Mouse (Mus musculus): ENCODE measurements around the gene Slc24a3. TPM values are rescaled to one million over a fixed set of nuclear protein-coding genes. Genes with fewer than 3 reads are reported as not detected.

Slc24a3 gene
- total RNA-seq, 1 experiment = 0.98 TPM

DNA sequence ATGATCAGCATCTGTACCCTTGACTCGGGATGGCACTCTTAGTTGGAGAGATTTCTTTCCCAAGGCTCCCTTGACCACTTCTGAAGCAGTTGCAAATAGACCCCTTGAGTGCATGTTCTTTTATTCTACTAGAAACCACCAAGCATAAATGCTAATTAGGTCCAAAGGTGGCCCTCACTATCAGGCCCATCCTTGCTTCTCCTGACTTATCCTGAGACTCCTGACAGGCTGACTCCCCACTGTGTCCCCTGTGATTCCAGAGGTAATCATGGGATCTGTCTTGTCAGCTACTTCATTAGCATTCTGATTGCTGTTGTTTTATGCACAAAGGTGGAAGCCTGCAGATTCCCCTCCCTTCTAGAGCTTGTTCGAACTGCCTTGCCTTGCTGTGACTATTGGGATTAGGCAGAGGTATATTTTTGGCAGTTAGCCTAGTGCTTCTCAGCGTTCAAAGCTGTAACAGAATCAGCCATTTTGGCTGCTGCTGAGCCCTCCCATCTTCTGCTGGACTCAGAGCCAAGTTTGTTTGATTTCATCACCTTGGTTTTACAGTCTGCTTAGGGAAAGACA, 293.4 kb downstream of the Slc24a3 start:
- in situ Hi-C loops (cut with MboI; ENCODE audit: low sequenced_read_pairs in 2 of 2, unreplicated experiment in 2 of 2) = no loop called here

DNA sequence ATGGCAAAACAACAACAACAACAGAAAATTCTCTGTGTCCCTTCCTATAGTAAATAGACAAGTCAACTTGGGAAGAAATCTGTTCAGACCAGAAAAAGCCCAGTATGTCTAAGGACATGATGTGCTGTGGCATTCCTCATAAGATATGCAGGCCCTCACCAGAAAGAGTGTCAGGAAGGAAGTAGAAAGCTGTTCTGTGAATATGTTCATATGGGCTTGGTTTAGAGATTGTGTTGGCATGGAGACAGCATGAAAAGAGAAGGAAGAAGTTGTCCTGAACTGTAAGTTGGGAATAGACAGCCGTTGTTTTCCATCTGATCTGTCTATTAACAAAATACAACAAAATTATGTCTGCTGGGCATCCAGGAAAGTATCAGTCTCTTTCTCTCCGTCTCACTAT, 294.7 kb downstream of the Slc24a3 start:
- Histone ChIP-seq H3K9me3 (ENCODE audit: control insufficient read depth, insufficient read depth, low read depth, low read length) (no peaks in the 10 kb centered on the region), H3K9ac (ENCODE audit: insufficient read depth, low read depth, low read length, poor library complexity, severe bottlenecking) (no peak overlapping the region), H3K36me3 (ENCODE audit: control insufficient read depth, insufficient read depth, low read length, poor library complexity, severe bottlenecking) (no peaks in the 10 kb centered on the region), H3K27ac (ENCODE audit: insufficient read depth, low read depth, low read length, poor library complexity, severe bottlenecking) (no peak overlapping the region), H3K4me1 (ENCODE audit: control insufficient read depth in 2 of 2, insufficient read depth in 2 of 2, low read length in 2 of 2, poor library complexity in 1 of 2) (no peaks in the 10 kb centered on the region), H3K4me3 (ENCODE audit: insufficient read depth in 1 of 2, low read depth in 1 of 2, low read length in 2 of 2, poor library complexity in 1 of 2, severe bottlenecking in 1 of 2) (no peak overlapping the region)
- in situ Hi-C loops (cut with MboI; ENCODE audit: low sequenced_read_pairs in 2 of 2, unreplicated experiment in 2 of 2) = no loop called here
- no peak for TF ChIP-seq MAFK (IDR thresholded peaks at IDR 0.05; ENCODE audit: insufficient read depth, low read depth, low read length)
- no peak for TF ChIP-seq ZC3H11A (IDR thresholded peaks at IDR 0.05; ENCODE audit: borderline replicate concordance, low read depth, low read length)
- TF ChIP-seq CHD2 (IDR thresholded peaks at IDR 0.05; ENCODE audit: low read depth, low read length) = no peak
- no peak for TF ChIP-seq HCFC1 (IDR thresholded peaks at IDR 0.05; ENCODE audit: borderline replicate concordance, insufficient read depth, low read length)
- TF ChIP-seq ZNF384 (IDR thresholded peaks at IDR 0.05; ENCODE audit: low read depth, low read length) = no peak
- no peak for DNase-seq (ENCODE audit: low read depth, low spot score)

More for the DNA sequence above, 293.4 kb downstream of the Slc24a3 start:
- H3K9ac ChIP-seq (ENCODE audit: insufficient read depth, low read depth, low read length, poor library complexity, severe bottlenecking) = no peak overlapping the region
- no peaks in the 10 kb centered on the region for H3K4me1 ChIP-seq (ENCODE audit: control insufficient read depth in 2 of 2, insufficient read depth in 2 of 2, low read length in 2 of 2, poor library complexity in 1 of 2)
- no peaks in the 10 kb centered on the region for H3K36me3 ChIP-seq (ENCODE audit: control insufficient read depth, insufficient read depth, low read length, poor library complexity, severe bottlenecking)
- TF ChIP-seq ZNF384 (IDR thresholded peaks at IDR 0.05; ENCODE audit: low read depth, low read length) = no peak
- TF ChIP-seq HCFC1 (IDR thresholded peaks at IDR 0.05; ENCODE audit: borderline replicate concordance, insufficient read depth, low read length) = no peak
- H3K9me3 ChIP-seq (ENCODE audit: control insufficient read depth, insufficient read depth, low read depth, low read length) = no peaks in the 10 kb centered on the region
- no peak overlapping the region for H3K4me3 ChIP-seq (ENCODE audit: insufficient read depth in 1 of 2, low read depth in 1 of 2, low read length in 2 of 2, poor library complexity in 1 of 2, severe bottlenecking in 1 of 2)
- no peak overlapping the region for H3K27ac ChIP-seq (ENCODE audit: insufficient read depth, low read depth, low read length, poor library complexity, severe bottlenecking)
- DNase-seq (ENCODE audit: low read depth, low spot score) = no peak

DNA sequence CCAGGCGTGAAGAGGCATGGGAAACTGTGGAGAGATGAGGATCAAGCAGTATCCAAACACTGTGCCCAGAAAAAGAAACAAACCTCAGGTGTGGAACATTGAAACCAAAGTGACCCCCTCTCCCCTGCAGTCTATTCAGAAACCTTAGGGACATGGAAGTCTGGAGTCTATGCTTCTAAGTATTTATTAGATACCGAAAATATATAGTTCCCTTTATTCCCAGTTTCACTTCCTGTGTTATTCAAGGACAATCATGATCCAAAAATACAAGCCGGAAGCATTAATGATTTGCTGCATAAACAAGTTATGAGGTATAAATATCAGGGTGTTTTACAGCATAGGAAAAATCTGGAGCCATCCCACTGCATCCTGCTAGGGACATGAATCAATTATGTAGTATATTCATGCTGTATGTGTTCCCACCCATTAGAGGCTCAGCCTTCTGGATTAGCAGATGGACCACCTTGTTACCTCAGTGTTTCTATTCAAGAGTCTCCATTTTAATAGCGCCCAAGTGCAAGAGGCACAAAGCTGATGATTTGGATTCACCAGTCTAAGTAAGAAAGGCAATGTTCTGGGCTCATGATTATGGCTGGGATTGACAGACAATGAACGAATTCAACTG, 301.3 kb downstream of the Slc24a3 start:
- no peak for DNase-seq (ENCODE audit: low read depth, low spot score)
- Histone ChIP-seq H3K4me3 (ENCODE audit: insufficient read depth in 1 of 2, low read depth in 1 of 2, low read length in 2 of 2, poor library complexity in 1 of 2, severe bottlenecking in 1 of 2) (no peak overlapping the region), H3K36me3 (ENCODE audit: control insufficient read depth, insufficient read depth, low read length, poor library complexity, severe bottlenecking) (no peaks in the 10 kb centered on the region), H3K9me3 (ENCODE audit: control insufficient read depth, insufficient read depth, low read depth, low read length) (no peaks in the 10 kb centered on the region), H3K27ac (ENCODE audit: insufficient read depth, low read depth, low read length, poor library complexity, severe bottlenecking) (no peak overlapping the region), H3K4me1 (ENCODE audit: control insufficient read depth in 2 of 2, insufficient read depth in 2 of 2, low read length in 2 of 2, poor library complexity in 1 of 2) (no peaks in the 10 kb centered on the region), H3K9ac (ENCODE audit: insufficient read depth, low read depth, low read length, poor library complexity, severe bottlenecking) (no peak overlapping the region)
- in situ Hi-C loops (cut with MboI; ENCODE audit: low sequenced_read_pairs in 2 of 2, unreplicated experiment in 2 of 2) = no loop called here
- TF ChIP-seq ZNF384 (IDR thresholded peaks at IDR 0.05; ENCODE audit: low read depth, low read length) (no peak), ZC3H11A (IDR thresholded peaks at IDR 0.05; ENCODE audit: borderline replicate concordance, low read depth, low read length) (no peak), HCFC1 (IDR thresholded peaks at IDR 0.05; ENCODE audit: borderline replicate concordance, insufficient read depth, low read length) (no peak), MAFK (IDR thresholded peaks at IDR 0.05; ENCODE audit: insufficient read depth, low read depth, low read length) (no peak), CHD2 (IDR thresholded peaks at IDR 0.05; ENCODE audit: low read depth, low read length) (no peak)

DNA sequence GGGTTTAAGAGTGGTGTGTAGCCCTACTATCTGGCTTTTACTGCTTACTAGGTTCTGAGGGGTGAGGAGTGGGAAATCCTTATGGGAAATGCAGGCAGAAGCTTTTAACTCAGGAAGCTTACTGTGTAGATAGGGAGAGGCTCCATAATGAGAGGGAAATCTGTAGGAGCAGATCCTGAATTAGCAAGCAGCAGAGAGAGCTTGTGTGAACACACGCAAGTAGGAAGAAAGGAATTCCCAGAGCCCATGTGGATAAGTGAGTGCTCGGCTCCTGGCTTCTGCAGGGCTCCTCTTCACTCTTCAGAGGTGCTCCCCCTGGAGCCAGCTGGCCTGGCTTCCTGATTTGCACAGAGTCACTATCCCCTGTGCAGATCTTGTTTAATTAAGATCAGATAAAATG, 309.9 kb downstream of the Slc24a3 start:
- Histone ChIP-seq H3K9me3 (ENCODE audit: control insufficient read depth, insufficient read depth, low read depth, low read length) (no peaks in the 10 kb centered on the region), H3K9ac (ENCODE audit: insufficient read depth, low read depth, low read length, poor library complexity, severe bottlenecking) (no peak overlapping the region), H3K27ac (ENCODE audit: insufficient read depth, low read depth, low read length, poor library complexity, severe bottlenecking) (no peak overlapping the region), H3K36me3 (ENCODE audit: control insufficient read depth, insufficient read depth, low read length, poor library complexity, severe bottlenecking) (no peaks in the 10 kb centered on the region), H3K4me3 (ENCODE audit: insufficient read depth in 1 of 2, low read depth in 1 of 2, low read length in 2 of 2, poor library complexity in 1 of 2, severe bottlenecking in 1 of 2) (no peak overlapping the region), H3K4me1 (ENCODE audit: control insufficient read depth in 2 of 2, insufficient read depth in 2 of 2, low read length in 2 of 2, poor library complexity in 1 of 2) (no peaks in the 10 kb centered on the region)
- in situ Hi-C loops (cut with MboI; ENCODE audit: low sequenced_read_pairs in 2 of 2, unreplicated experiment in 2 of 2) = no loop called here
- no peak for DNase-seq (ENCODE audit: low read depth, low spot score)
- no peak for TF ChIP-seq CHD2 (IDR thresholded peaks at IDR 0.05; ENCODE audit: low read depth, low read length)
- no peak for TF ChIP-seq MAFK (IDR thresholded peaks at IDR 0.05; ENCODE audit: insufficient read depth, low read depth, low read length)
- TF ChIP-seq ZC3H11A (IDR thresholded peaks at IDR 0.05; ENCODE audit: borderline replicate concordance, low read depth, low read length) = no peak
- no peak for TF ChIP-seq HCFC1 (IDR thresholded peaks at IDR 0.05; ENCODE audit: borderline replicate concordance, insufficient read depth, low read length)
- TF ChIP-seq ZNF384 (IDR thresholded peaks at IDR 0.05; ENCODE audit: low read depth, low read length) = no peak
